Mouse (Mus musculus) stomach, postnatal 0 days (tissue): ENCODE results near the gene Cd80. TPM values are rescaled to one million over a fixed set of nuclear protein-coding genes. Genes with fewer than 3 reads are reported as not detected.
A peak's percentile ranks its signal among the peaks of the same experiment; 100 is the strongest.

Experiments
- ATAC-seq: fragments of 200-750 bp; cut with Nextera tagmentation; 2 replicates; pipeline ENCODE4 v1.8.0; 2017; ENCODE audit not compliant: low FRiP score, low TSS enrichment
- DNase-seq: peaks from one replicate; pipeline ENCODE4 v3.0.0-alpha.2; 2016; ENCODE audit warnings: low spot score
- H3K27ac ChIP-seq: fragments of 300-500 bp; sonication (generic); replicated peaks from 2 replicates; pipeline ENCODE4 v1.5.1; 2014; ENCODE audit warnings: mild to moderate bottlenecking, control low read depth
- H3K27me3 ChIP-seq: fragments of 300-500 bp; sonication (generic); 2 replicates; pipeline ENCODE4 v1.6.1; 2014; ENCODE audit warnings: low read length; ENCODE audit not compliant: control insufficient read depth, insufficient read depth
- H3K36me3 ChIP-seq: fragments of 300-500 bp; sonication (generic); 2 replicates; pipeline ENCODE4 v1.6.1; 2014; ENCODE audit warnings: low read length, mixed read lengths; ENCODE audit not compliant: control insufficient read depth, insufficient read depth
- H3K4me1 ChIP-seq: fragments of 300-500 bp; sonication (generic); replicated peaks from 2 replicates; pipeline ENCODE4 v1.6.1; 2014; ENCODE audit warnings: antibody characterized with exemption; ENCODE audit not compliant: control insufficient read depth, insufficient read depth
- H3K4me2 ChIP-seq: fragments of 300-500 bp; sonication (generic); replicated peaks from 2 replicates; pipeline ENCODE4 v1.6.1; 2014; ENCODE audit warnings: low read depth, mild to moderate bottlenecking, control low read depth, moderate library complexity
- H3K4me3 ChIP-seq: fragments of 300-500 bp; sonication (generic); 2 replicates; pipeline ENCODE4 v1.5.1; 2014; ENCODE audit warnings: low read depth, low read length, control low read depth
- H3K9ac ChIP-seq: fragments of 300-500 bp; sonication (generic); 2 replicates; pipeline ENCODE4 v1.6.1; 2014; ENCODE audit warnings: mild to moderate bottlenecking, low read length, control low read depth, mixed read lengths
- H3K9me3 ChIP-seq: fragments of 300-500 bp; sonication (generic); 2 replicates; pipeline ENCODE4 v1.6.1; 2016; ENCODE audit warnings: low read length; ENCODE audit not compliant: control insufficient read depth
- CTCF ChIP-seq: IDR thresholded peaks from 2 replicates; pipeline ENCODE4 v1.5.1; 2016; ENCODE audit warnings: antibody characterized with exemption, low read depth, mild to moderate bottlenecking, moderate library complexity
- EP300 ChIP-seq: optimal IDR thresholded peaks from 2 replicates; pipeline ENCODE3; 2016; ENCODE audit warnings: antibody characterized with exemption
- WGBS: fragments of 180-500 bp; shearing (Covaris S2); extraction: QIAGEN DNeasy Blood & Tissue Kit; methylation state at CpG from one replicate; pipeline ENCODE4 v1.1.7; 2014; 5-methylcytosine and 5-hydroxymethylcytosine counted together
- polyA plus RNA-seq: library from polyadenylated mRNA; unstranded; fragments of >200 nt; fragmentation: Nextera tagmentation; extraction: Ambion mirVana; gene quantifications from 2 replicates; pipeline ENCODE4 v1.2.1, GENCODE M21; 2015

Gene Cd80
- polyA plus RNA-seq, 1 experiment from 2014 or later, result 0.45 TPM

DNA sequence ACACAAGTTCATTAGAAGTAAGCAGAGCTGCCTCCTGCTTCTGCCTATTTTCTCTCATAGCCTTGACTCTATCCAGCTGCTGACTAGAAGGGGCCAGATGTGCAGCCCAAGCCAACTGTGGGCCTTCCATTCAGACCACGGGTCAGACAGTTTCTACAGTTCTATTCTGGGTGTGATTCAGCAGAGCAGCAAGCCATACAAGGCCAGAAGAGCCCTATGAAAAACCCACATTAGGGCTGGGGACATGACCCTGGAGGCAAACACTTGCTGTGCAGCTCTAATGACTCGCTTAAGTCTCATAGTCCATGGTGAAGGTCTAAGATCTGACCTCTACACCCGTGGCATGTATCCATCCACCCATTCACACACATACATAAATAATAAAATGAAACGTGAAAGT is 10.7 kb downstream of the Cd80 start:
- Histone ChIP-seq H3K4me1 (no peaks in the 10 kb centered on the region), H3K4me3 (no peak overlapping the region), H3K27ac (no peak overlapping the region), H3K4me2 (no peak overlapping the region), H3K9me3 (no peaks in the 10 kb centered on the region), H3K9ac (no peak overlapping the region), H3K27me3 (no peaks in the 10 kb centered on the region), H3K36me3 (no peaks in the 10 kb centered on the region)
- 69% methylated on average over 4 of the region's 4 CpGs for WGBS
- TF ChIP-seq CTCF (no peak), EP300 (no peak)
- DNase-seq (no peak), ATAC-seq (no peak)

DNA sequence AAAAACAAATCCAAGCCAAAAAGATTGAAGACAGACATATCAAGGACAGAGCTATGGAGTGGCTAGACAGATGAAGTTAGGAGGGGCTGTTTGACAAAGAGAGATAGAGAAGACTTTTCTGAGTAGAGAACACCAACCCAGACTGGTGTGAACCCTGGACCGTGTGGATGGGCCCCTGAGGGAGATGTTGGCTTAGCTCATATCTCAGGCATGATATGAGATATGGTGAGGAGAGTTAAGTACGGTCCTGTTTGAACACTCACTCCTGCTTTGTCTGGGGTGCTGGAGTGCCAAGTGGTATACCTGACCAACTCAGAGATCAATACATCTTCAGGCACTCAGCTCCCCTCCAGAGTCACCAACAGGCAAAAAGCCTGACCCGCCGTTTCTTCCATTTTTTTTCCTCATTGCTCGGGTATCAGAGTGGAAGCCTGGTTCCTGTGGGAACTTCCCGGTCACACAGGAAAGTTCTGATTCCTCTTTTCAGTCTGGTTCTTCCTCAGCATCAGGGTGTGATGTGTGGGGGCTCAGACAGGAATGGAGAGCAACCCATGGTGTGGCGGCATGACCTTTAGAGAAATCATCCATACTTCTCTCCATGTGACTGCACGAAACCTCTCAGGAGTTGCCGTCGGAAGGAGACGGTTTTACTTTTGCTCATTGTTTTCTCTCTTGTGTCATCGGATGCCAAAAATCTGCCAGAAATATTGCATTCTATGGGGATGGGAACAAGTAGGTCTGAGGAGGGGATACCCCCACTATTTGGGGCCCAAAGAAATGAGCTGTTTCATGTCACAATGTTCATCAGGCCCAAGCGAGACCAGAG is 11.9 kb downstream of the Cd80 start:
- Histone ChIP-seq H3K4me3 (no peak overlapping the region), H3K27ac (no peak overlapping the region), H3K9me3 (no peaks in the 10 kb centered on the region), H3K4me1 (no peaks in the 10 kb centered on the region), H3K9ac (no peak overlapping the region), H3K4me2 (no peak overlapping the region), H3K27me3 (no peaks in the 10 kb centered on the region), H3K36me3 (no peaks in the 10 kb centered on the region)
- DNase-seq, result no peak
- WGBS, result 78% methylated on average over 13 of the region's 13 CpGs
- no peak for ATAC-seq
- TF ChIP-seq CTCF, result no peak
- no peak for TF ChIP-seq EP300

DNA sequence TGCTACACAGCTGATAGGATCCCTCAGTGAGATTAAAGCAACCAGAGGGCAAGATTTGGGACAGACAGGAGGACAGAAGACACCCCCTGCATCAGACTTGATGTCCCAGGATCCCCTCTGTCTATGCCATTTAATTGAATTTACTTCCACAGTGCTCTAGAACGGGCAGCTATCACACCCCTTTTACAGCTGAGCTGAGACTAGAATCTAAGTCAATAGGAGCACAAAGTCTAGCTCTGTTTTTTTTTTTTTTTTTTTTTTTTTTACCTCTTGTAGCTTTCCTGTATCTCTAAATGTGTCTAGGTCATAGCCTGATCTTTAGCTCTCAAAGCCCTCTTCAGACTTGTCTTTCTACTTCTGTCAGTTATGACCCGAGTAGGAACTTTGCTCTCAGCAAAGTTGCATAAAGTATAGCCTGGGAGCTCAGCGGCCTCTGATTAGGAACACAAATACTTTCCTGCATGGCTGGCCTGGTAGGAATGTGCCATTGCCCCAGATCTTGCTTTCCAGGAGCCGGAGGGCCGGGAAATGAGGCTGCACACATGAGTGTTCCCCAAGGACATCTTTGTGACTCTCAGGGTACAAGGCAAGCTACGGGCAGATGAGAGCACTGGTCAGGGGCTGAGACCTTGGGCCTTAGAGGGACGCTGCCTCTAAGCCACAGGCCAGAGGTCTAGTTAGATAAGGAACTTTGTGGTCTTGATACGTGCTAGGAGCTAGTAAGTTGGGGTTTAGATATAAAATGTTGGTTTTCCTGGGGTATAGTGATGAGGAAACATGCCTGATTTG is 12.8 kb downstream of the Cd80 start:
- Histone ChIP-seq H3K4me2 (no peak overlapping the region), H3K27me3 (no peaks in the 10 kb centered on the region), H3K4me3 (no peak overlapping the region), H3K36me3 (no peaks in the 10 kb centered on the region), H3K9me3 (no peaks in the 10 kb centered on the region), H3K4me1 (no peaks in the 10 kb centered on the region), H3K27ac (no peak overlapping the region), H3K9ac (no peak overlapping the region)
- ATAC-seq (no peak), DNase-seq (peak; percentile 35)
- 60% methylated on average over 8 of the region's 8 CpGs for WGBS
- no peak for TF ChIP-seq CTCF
- TF ChIP-seq EP300, result no peak

DNA sequence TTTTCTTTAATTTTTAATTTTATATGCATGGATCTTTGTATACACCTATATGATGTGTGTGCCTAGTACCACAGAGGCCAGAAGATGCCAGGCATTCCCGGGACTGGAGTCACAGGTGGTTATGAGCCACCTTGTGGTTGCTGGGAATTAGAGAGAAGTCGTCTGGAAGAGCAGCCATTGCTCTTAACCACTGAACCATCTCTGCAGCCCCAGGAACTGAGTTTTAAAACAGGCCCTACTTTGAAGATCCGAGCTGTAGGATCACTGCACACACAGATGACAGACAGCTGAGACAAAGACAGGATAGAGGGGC is 13.3 kb downstream of the Cd80 start:
- Histone ChIP-seq H3K9ac (no peak overlapping the region), H3K9me3 (no peaks in the 10 kb centered on the region), H3K4me1 (no peaks in the 10 kb centered on the region), H3K4me3 (no peak overlapping the region), H3K36me3 (no peaks in the 10 kb centered on the region), H3K27ac (no peak overlapping the region), H3K27me3 (no peaks in the 10 kb centered on the region), H3K4me2 (no peak overlapping the region)
- no peak for DNase-seq
- 38% methylated on average over 3 of the region's 3 CpGs for WGBS
- TF ChIP-seq EP300, result no peak
- TF ChIP-seq CTCF, result peak; percentile 57
- ATAC-seq, result no peak

DNA sequence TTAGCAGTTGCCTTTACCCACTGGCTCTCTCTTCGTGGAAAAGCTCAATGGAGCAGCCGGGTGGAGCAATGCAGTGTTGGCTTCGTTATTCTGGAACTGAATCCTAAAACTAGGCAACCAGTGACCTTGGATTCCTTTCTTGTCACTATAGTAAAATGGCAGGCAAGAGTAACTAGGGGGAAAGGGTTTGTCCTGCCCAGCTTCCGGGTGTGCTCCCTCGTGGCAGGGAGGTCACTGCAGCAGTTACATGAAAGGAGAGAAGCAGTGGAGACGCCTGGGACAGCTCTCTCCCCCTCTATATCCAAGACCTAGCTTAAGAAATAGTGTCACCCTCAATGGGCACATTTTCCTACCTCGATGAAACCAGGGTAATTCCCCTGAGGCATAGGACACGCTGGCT is 14.1 kb downstream of the Cd80 start:
- TF ChIP-seq EP300 (no peak), CTCF (no peak)
- H3K27me3 ChIP-seq, result no peaks in the 10 kb centered on the region
- H3K9ac ChIP-seq, result no peak overlapping the region
- WGBS, result 75% methylated on average over 8 of the region's 8 CpGs
- DNase-seq, result no peak
- H3K4me1 ChIP-seq, result no peaks in the 10 kb centered on the region
- no peaks in the 10 kb centered on the region for H3K36me3 ChIP-seq
- H3K9me3 ChIP-seq, result no peaks in the 10 kb centered on the region
- no peak overlapping the region for H3K4me2 ChIP-seq
- no peak overlapping the region for H3K4me3 ChIP-seq
- no peak for ATAC-seq
- no peak overlapping the region for H3K27ac ChIP-seq
